Mouse (Mus musculus): ENCODE data around the gene Mpc1.

The Mpc1 gene

GRCm38 (mm10) chr17:8282821-8283525, at the start of gene Mpc1:
Gene Mpc1, plus strand, starts transcription at chr17:8282904.
- in situ Hi-C loops (cut with MboI, MseI), result no loop called here

GRCm38 (mm10) chr17:8233618-8234214, 49.0 kb upstream of the Mpc1 start:
- in situ Hi-C loops (cut with MboI, MseI), result loop anchor here (25.0 kb wide), 1 partner anchor 296 kb away; the partner anchor contains the start of genes Rsph3a and Tagap

- in situ Hi-C loops (cut with MboI, MseI), result loop anchor here (25.0 kb wide), 1 partner anchor 297 kb away; the partner anchor contains the start of genes Rsph3a and Tagap
Observed at GRCm38 (mm10) chr17:8234537-8234936, 48.2 kb upstream of the Mpc1 start.

GRCm38 (mm10) chr17:8235743-8236142, 47.0 kb upstream of the Mpc1 start, which contains the start of gene Ccr6:
Gene Ccr6, plus strand, starts transcription at chr17:8236043.
- in situ Hi-C loops (cut with MboI, MseI), result loop anchor here (5.0 to 25.0 kb wide), 2 partner anchors 33 to 298 kb away; partner anchors contain the start of genes Rsph3a and Tagap

GRCm38 (mm10) chr17:8238012-8238710, 44.5 kb upstream of the Mpc1 start:
- in situ Hi-C loops (cut with MboI, MseI), result loop anchor here (5.0 to 25.0 kb wide), 2 partner anchors 36 to 301 kb away; partner anchors contain the start of genes Rsph3a and Tagap

- in situ Hi-C loops (cut with MboI, MseI), result loop anchor here (5.0 to 25.0 kb wide), 2 partner anchors 37 to 302 kb away; partner anchors contain the start of genes Rsph3a and Tagap
Observed at GRCm38 (mm10) chr17:8239561-8239960, 43.1 kb upstream of the Mpc1 start.

GRCm38 (mm10) chr17:8240517-8240916, 42.2 kb upstream of the Mpc1 start:
- in situ Hi-C loops (cut with MboI, MseI), result loop anchor here (25.0 kb wide), 1 partner anchor 303 kb away; the partner anchor contains the start of genes Rsph3a and Tagap

GRCm38 (mm10) chr17:8241645-8242044, 41.1 kb upstream of the Mpc1 start:
- in situ Hi-C loops (cut with MboI, MseI), result loop anchor here (25.0 kb wide), 1 partner anchor 304 kb away; the partner anchor contains the start of genes Rsph3a and Tagap

GRCm38 (mm10) chr17:8242186-8242585, 40.5 kb upstream of the Mpc1 start:
- in situ Hi-C loops (cut with MboI, MseI), result loop anchor here (25.0 kb wide), 1 partner anchor 305 kb away; the partner anchor contains the start of genes Rsph3a and Tagap

GRCm38 (mm10) chr17:8244124-8244523, 38.6 kb upstream of the Mpc1 start:
- in situ Hi-C loops (cut with MboI, MseI), result loop anchor here (25.0 kb wide), 1 partner anchor 307 kb away; the partner anchor contains the start of genes Rsph3a and Tagap

- in situ Hi-C loops (cut with MboI, MseI), result loop anchor here (25.0 kb wide), 1 partner anchor 309 kb away; the partner anchor contains the start of genes Rsph3a and Tagap
Observed at GRCm38 (mm10) chr17:8246102-8246754, 36.5 kb upstream of the Mpc1 start.

GRCm38 (mm10) chr17:8251704-8252103, 31.0 kb upstream of the Mpc1 start:
- in situ Hi-C loops (cut with MboI, MseI), result no loop called here

GRCm38 (mm10) chr17:8254268-8254667, 28.4 kb upstream of the Mpc1 start:
- in situ Hi-C loops (cut with MboI, MseI), result no loop called here

GRCm38 (mm10) chr17:8254914-8255313, 27.8 kb upstream of the Mpc1 start:
- in situ Hi-C loops (cut with MboI, MseI), result no loop called here

GRCm38 (mm10) chr17:8255583-8255982, 27.1 kb upstream of the Mpc1 start:
- in situ Hi-C loops (cut with MboI, MseI), result no loop called here

- in situ Hi-C loops (cut with MboI, MseI), result no loop called here
Observed at GRCm38 (mm10) chr17:8256982-8257381, 25.7 kb upstream of the Mpc1 start.

- in situ Hi-C loops (cut with MboI, MseI), result loop anchor here (5.0 to 10.0 kb wide), 2 partner anchors 43 to 120 kb away; no protein-coding TSS in a partner anchor
Observed at GRCm38 (mm10) chr17:8264638-8265037, 18.1 kb upstream of the Mpc1 start.

GRCm38 (mm10) chr17:8272054-8272749, 10.5 kb upstream of the Mpc1 start:
- in situ Hi-C loops (cut with MboI, MseI), result no loop called here

- in situ Hi-C loops (cut with MboI, MseI), result no loop called here
Observed at GRCm38 (mm10) chr17:8272951-8273350, 9.8 kb upstream of the Mpc1 start.

GRCm38 (mm10) chr17:8276071-8276470, 6.6 kb upstream of the Mpc1 start:
- in situ Hi-C loops (cut with MboI, MseI), result no loop called here
